Mouse (Mus musculus): ENCODE measurements around the gene Pnliprp1. TPM values are rescaled to one million over a fixed set of nuclear protein-coding genes. Genes with fewer than 3 reads are reported as not detected.

The Pnliprp1 gene
- not detected for polyA plus RNA-seq (2014; fragmentation: Illumina TruSeq; extraction: RNeasy Lipid Tissue Mini Kit (QIAGEN cat#74804); ENCODE audit: low read depth, low replicate concordance)

DNA sequence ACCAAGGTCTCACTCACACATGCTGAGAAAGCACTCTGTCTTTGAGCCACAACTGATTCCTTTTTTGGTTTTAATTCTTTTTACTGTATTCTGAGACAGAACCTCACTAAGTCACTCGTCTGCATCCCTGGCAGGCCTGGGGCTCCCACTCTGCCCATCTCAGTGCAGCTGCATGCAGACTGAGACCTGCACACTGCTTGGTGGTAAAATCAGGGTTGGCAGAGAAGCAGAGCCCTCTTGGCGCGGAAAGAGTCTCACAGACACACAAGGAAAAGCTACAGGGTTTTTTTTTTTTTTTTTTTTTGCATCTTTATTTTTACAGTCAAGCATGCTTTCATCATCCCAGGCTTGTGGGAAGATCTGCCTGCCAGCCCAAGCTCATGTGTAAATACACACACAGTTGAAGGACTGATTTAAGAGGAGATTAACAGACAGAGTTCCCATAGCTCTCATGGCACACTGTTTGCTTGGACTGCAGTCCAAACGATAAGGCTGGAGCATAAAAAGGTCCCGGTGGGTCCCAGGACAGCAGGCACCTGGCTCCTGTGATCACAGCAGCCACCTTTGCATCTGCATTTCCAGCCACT, at the start of gene Pnliprp1:
Gene Pnliprp1 (plus strand): TSS at position 443 of the 587 bp plus-strand sequence.

DNA sequence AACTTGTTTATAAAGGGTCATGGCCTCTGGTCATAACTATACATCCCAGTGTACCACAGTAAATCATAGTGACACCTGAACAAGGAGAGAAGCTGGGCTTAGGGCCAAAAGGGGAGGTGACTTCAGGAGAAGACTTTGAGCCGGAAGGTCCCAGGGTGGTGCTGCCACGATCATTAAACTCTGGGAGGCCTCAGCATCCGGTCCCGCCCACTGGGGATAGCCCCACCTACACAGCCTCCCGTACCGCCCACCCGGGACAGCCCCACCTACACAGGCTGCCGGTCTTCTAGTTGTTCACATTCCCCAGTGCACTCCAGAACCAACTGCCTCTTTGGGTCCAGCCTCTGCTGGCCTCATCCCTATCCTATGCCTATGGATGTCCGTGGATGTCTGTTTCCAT, 30.7 kb downstream of the Pnliprp1 start, which contains the start of gene Pnliprp2:
Gene Pnliprp2 (plus strand): TSS at position 297 of the 400 bp plus-strand sequence.

Other genes with a start within 250 kb of the Pnliprp1 start
- gene Ccdc172, start 216.9 kb upstream of the Pnliprp1 start, polyA plus RNA-seq (2014; fragmentation: Illumina TruSeq; extraction: RNeasy Lipid Tissue Mini Kit (QIAGEN cat#74804); ENCODE audit: low read depth, low replicate concordance): not detected
- 0.26 TPM for gene Pnlip, start 76.4 kb upstream of the Pnliprp1 start, polyA plus RNA-seq (2014; fragmentation: Illumina TruSeq; extraction: RNeasy Lipid Tissue Mini Kit (QIAGEN cat#74804); ENCODE audit: low read depth, low replicate concordance)
- gene Pnliprp2, start 30.8 kb downstream of the Pnliprp1 start, polyA plus RNA-seq (2014; fragmentation: Illumina TruSeq; extraction: RNeasy Lipid Tissue Mini Kit (QIAGEN cat#74804); ENCODE audit: low read depth, low replicate concordance): not detected
- not detected for gene 1700019N19Rik, start 65.6 kb downstream of the Pnliprp1 start, polyA plus RNA-seq (2014; fragmentation: Illumina TruSeq; extraction: RNeasy Lipid Tissue Mini Kit (QIAGEN cat#74804); ENCODE audit: low read depth, low replicate concordance)
- not detected for gene Eno4, start 214.5 kb downstream of the Pnliprp1 start, polyA plus RNA-seq (2014; fragmentation: Illumina TruSeq; extraction: RNeasy Lipid Tissue Mini Kit (QIAGEN cat#74804); ENCODE audit: low read depth, low replicate concordance)
- 0.95 TPM for gene Hspa12a, start 214.8 kb downstream of the Pnliprp1 start, polyA plus RNA-seq (2014; fragmentation: Illumina TruSeq; extraction: RNeasy Lipid Tissue Mini Kit (QIAGEN cat#74804); ENCODE audit: low read depth, low replicate concordance)